Mouse (Mus musculus) hindlimb bud, embryonic 11.5 days (tissue): Measurements from ENCODE around the gene Cmc2.

Experiments
- DNase-seq: peaks from one replicate; pipeline ENCODE4 v3.0.0-alpha.2; 2012; ENCODE audit warnings: low read depth, low spot score; ENCODE audit errors: extremely low spot score

The Cmc2 gene

GRCm38 (mm10) chr8:116921005-116921336, 284 bp downstream of the Cmc2 start:
- no peak for DNase-seq

- no peak for DNase-seq
These were observed 15.4 kb downstream of the Cmc2 start for GRCm38 (mm10) chr8:116905836-116906235.

GRCm38 (mm10) chr8:116905252-116905651, 16.0 kb downstream of the Cmc2 start:
- no peak for DNase-seq

GRCm38 (mm10) chr8:116904736-116905135, 16.5 kb downstream of the Cmc2 start:
- no peak for DNase-seq

GRCm38 (mm10) chr8:116895521-116895920, 25.7 kb downstream of the Cmc2 start:
- DNase-seq, result no peak

- no peak for DNase-seq
These were observed 27.3 kb downstream of the Cmc2 start for GRCm38 (mm10) chr8:116893938-116894337.

- no peak for DNase-seq
These were observed 28.6 kb downstream of the Cmc2 start for GRCm38 (mm10) chr8:116892636-116893035.

- DNase-seq, result no peak
These were observed 29.1 kb downstream of the Cmc2 start for GRCm38 (mm10) chr8:116892130-116892529.

- no peak for DNase-seq
These were observed 29.8 kb downstream of the Cmc2 start for GRCm38 (mm10) chr8:116891446-116891845.

GRCm38 (mm10) chr8:116887813-116888212, 33.4 kb downstream of the Cmc2 start:
- DNase-seq, result no peak

GRCm38 (mm10) chr8:116881396-116881795, 39.9 kb downstream of the Cmc2 start:
- no peak for DNase-seq

GRCm38 (mm10) chr8:116875798-116876450, 45.3 kb downstream of the Cmc2 start:
- no peak for DNase-seq

GRCm38 (mm10) chr8:116873986-116874385, 47.3 kb downstream of the Cmc2 start:
- DNase-seq, result no peak

GRCm38 (mm10) chr8:116873586-116873985, 47.7 kb downstream of the Cmc2 start:
- DNase-seq, result no peak

GRCm38 (mm10) chr8:116872761-116873342, 48.4 kb downstream of the Cmc2 start:
- no peak for DNase-seq

- no peak for DNase-seq
These were observed 52.6 kb downstream of the Cmc2 start for GRCm38 (mm10) chr8:116868699-116869098.

- no peak for DNase-seq
These were observed 53.9 kb downstream of the Cmc2 start for GRCm38 (mm10) chr8:116867321-116867720.

GRCm38 (mm10) chr8:116866118-116866903, 54.9 kb downstream of the Cmc2 start:
- DNase-seq, result peak; percentile 8

GRCm38 (mm10) chr8:116864514-116864913, 56.7 kb downstream of the Cmc2 start:
- no peak for DNase-seq

- no peak for DNase-seq
These were observed 57.2 kb downstream of the Cmc2 start for GRCm38 (mm10) chr8:116864022-116864387.

GRCm38 (mm10) chr8:116863357-116864021, 57.8 kb downstream of the Cmc2 start:
- DNase-seq, result no peak

GRCm38 (mm10) chr8:116862191-116862590, 59.1 kb downstream of the Cmc2 start:
- no peak for DNase-seq
